Mouse (Mus musculus): ENCODE results near the gene Tspan14.

DNA sequence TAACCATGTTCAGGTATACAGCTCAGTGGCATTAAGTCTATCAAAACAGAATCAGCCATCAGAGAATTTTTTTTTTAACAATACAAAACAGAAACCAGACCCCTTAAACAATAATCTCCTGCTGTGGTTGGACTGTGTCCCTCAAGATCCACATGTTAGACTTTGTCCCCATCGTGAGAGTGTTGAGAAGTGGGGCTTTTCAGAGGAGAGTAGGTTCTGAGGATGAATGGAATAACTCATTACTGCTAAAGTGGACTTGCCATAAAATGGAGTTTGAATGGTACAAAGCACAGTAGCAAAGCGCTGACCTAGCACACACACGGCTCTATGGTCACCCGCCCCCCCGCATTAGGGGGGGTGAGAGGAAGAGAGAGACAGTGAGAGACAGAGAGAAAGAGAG is 37.7 kb downstream of the Tspan14 start:
- TF ChIP-seq CTCF (IDR thresholded peaks at IDR 0.05; ENCODE audit: low read depth, low read length) = no peak
- TF ChIP-seq POLR2A (IDR thresholded peaks at IDR 0.05; ENCODE audit: extremely low read depth, insufficient read depth, low read length) = no peak
